Comparison of ENCODE assay signal across 16 mouse cellular contexts in the genomic region with DNA sequence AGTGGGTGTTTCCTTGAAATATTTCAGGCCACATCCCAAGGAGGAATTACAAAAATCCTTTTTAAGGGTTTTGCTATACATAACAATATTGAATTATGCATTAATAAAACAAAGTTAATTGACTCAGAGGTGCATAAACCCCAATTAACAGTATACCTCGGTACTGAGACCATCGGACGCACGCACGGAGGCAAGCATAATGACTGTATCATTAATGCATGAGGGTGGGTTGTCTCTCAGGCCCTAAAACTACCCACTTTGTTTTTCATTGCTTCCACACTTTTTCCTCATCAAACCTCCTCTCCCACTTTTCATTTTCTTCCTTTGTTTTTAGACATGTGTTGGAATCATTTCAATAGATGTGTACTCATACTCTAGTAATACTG.
DNase-seq lines count a peak whose midpoint lies in the region; ATAC-seq lines count a peak whose summit lies in the region.
"Had no signal": no experiment of that assay in that cellular context is flagged by ENCODE, and none has a peak within 500 bp of the region (broad histone marks: within the 10 kb centered on the region; RNA-seq: fewer than 3 reads in every experiment).

No protein-coding gene starts in this region.

- no peak for ATAC-seq in embryonic facial prominence, embryonic 12.5 days (ENCODE audit: insufficient number of reproducible peaks, insufficient read depth, low FRiP score, low TSS enrichment)
- ATAC-seq in hindbrain, embryonic 12.5 days (ENCODE audit: low FRiP score): peak; percentile 64; the same call in 1 of the 2 replicates
- peak; percentile 51; the same call in 1 of the 2 replicates for ATAC-seq in midbrain, embryonic 15.5 days (replicated peaks)
- no peak for ATAC-seq in frontal cortex, adult (ENCODE audit: low TSS enrichment)
- ATAC-seq: intestine, embryonic 16.5 days had no signal

- no peaks in the 10 kb centered on the region for H3K36me3 ChIP-seq in embryonic facial prominence, embryonic 12.5 days
- H3K36me3 ChIP-seq in forebrain, embryonic 10.5 days (replicated peaks): no peaks in the 10 kb centered on the region
- H3K36me3 ChIP-seq in hindbrain, embryonic 12.5 days: no peaks in the 10 kb centered on the region
- H3K36me3 ChIP-seq in midbrain, embryonic 15.5 days (replicated peaks): no peaks in the 10 kb centered on the region
- H3K36me3 ChIP-seq in heart, embryonic 10.5 days: no peaks in the 10 kb centered on the region
- H3K36me3 ChIP-seq: limb, embryonic 10.5 days had no signal

- H3K4me3 ChIP-seq in embryonic facial prominence, embryonic 12.5 days: no peak overlapping the region
- no peak overlapping the region for H3K4me3 ChIP-seq in forebrain, embryonic 10.5 days
- no peak overlapping the region for H3K4me3 ChIP-seq in hindbrain, embryonic 12.5 days
- H3K4me3 ChIP-seq in midbrain, embryonic 15.5 days: no peak overlapping the region
- H3K4me3 ChIP-seq in heart, embryonic 10.5 days: no peak overlapping the region
- H3K4me3 ChIP-seq: limb, embryonic 10.5 days; myocyte had no signal

- WGBS in embryonic facial prominence, embryonic 12.5 days: 75% methylated on average over 5 of the region's 5 CpGs
- 72% methylated on average over 5 of the region's 5 CpGs for whole genome bisulfite sequencing in forebrain, embryonic 10.5 days
- 53% methylated on average over 5 of the region's 5 CpGs for WGBS in hindbrain, embryonic 12.5 days
- 25% methylated on average over 5 of the region's 5 CpGs for WGBS in midbrain, embryonic 15.5 days
- WGBS in heart, embryonic 10.5 days: 95% methylated on average over 5 of the region's 5 CpGs

- H3K4me2 ChIP-seq in embryonic facial prominence, embryonic 12.5 days (replicated peaks): 0 out of 2 replicates have a peak overlapping the region, but pooled peaks have one; percentile 42
- peak overlapping the region; percentile 42 for H3K4me2 ChIP-seq in hindbrain, embryonic 12.5 days (replicated peaks)
- H3K4me2 ChIP-seq in midbrain, embryonic 15.5 days: peak overlapping the region; percentile 37

- no peak for DNase-seq in forebrain, embryonic 10.5 days (ENCODE audit: extremely low spot score, low spot score)
- DNase-seq in right cerebral cortex, postnatal 14 days: no peak
- DNase-seq in heart, embryonic 10.5 days (ENCODE audit: low spot score): no peak
- DNase-seq: adrenal gland, postnatal 36 days; heart, adult 18-20 months; heart, postnatal 14 days; kidney, postnatal 14 days had no signal

- no peaks in the 10 kb centered on the region for H3K9me3 ChIP-seq in embryonic facial prominence, embryonic 12.5 days
- no peaks in the 10 kb centered on the region for H3K9me3 ChIP-seq in forebrain, embryonic 10.5 days
- H3K9me3 ChIP-seq in hindbrain, embryonic 12.5 days (replicated peaks): no peaks in the 10 kb centered on the region
- no peaks in the 10 kb centered on the region for H3K9me3 ChIP-seq in midbrain, embryonic 15.5 days
- no peaks in the 10 kb centered on the region for H3K9me3 ChIP-seq in heart, embryonic 10.5 days
- H3K9me3 ChIP-seq: limb, embryonic 10.5 days had no signal

- peaks cover 2% of the 10 kb centered on the region; the same call in 1 of the 2 replicates for H3K4me1 ChIP-seq in embryonic facial prominence, embryonic 12.5 days
- H3K4me1 ChIP-seq in forebrain, embryonic 10.5 days: peaks cover 18% of the 10 kb centered on the region
- peaks cover 16% of the 10 kb centered on the region for H3K4me1 ChIP-seq in hindbrain, embryonic 12.5 days
- peaks cover 21% of the 10 kb centered on the region for H3K4me1 ChIP-seq in midbrain, embryonic 15.5 days
- no peaks in the 10 kb centered on the region for H3K4me1 ChIP-seq in heart, embryonic 10.5 days

- no peak overlapping the region for H3K9ac ChIP-seq in embryonic facial prominence, embryonic 12.5 days
- H3K9ac ChIP-seq in hindbrain, embryonic 12.5 days: no peak overlapping the region
- H3K9ac ChIP-seq in midbrain, embryonic 15.5 days: no peak overlapping the region
- H3K9ac ChIP-seq: liver, embryonic 14.5 days had no signal

- no peaks in the 10 kb centered on the region for H3K27me3 ChIP-seq in embryonic facial prominence, embryonic 12.5 days
- H3K27me3 ChIP-seq in forebrain, embryonic 10.5 days (ENCODE audit: poor library complexity, severe bottlenecking): no peaks in the 10 kb centered on the region
- no peaks in the 10 kb centered on the region for H3K27me3 ChIP-seq in hindbrain, embryonic 12.5 days
- H3K27me3 ChIP-seq in midbrain, embryonic 15.5 days (replicated peaks): no peaks in the 10 kb centered on the region
- no peaks in the 10 kb centered on the region for H3K27me3 ChIP-seq in heart, embryonic 10.5 days (ENCODE audit: insufficient read depth, poor library complexity, severe bottlenecking)

- no peak overlapping the region for H3K27ac ChIP-seq in embryonic facial prominence, embryonic 12.5 days
- peak overlapping the region; percentile 73 for H3K27ac ChIP-seq in forebrain, embryonic 10.5 days
- peak overlapping the region; percentile 86 for H3K27ac ChIP-seq in hindbrain, embryonic 12.5 days
- H3K27ac ChIP-seq in midbrain, embryonic 15.5 days: peak overlapping the region; percentile 74
- H3K27ac ChIP-seq in heart, embryonic 10.5 days: no peak overlapping the region
- H3K27ac ChIP-seq: limb, embryonic 10.5 days; liver, embryonic 14.5 days; macrophage had no signal

Comparison
In these comparisons a context has a peak if more than half of its experiments do, and no peak if none do; other contexts are left out.
1. ATAC-seq: peak in hindbrain, embryonic 12.5 days (single experiment) and midbrain, embryonic 15.5 days (single experiment); none in embryonic facial prominence, embryonic 12.5 days (single experiment) and frontal cortex, adult (single experiment).
2. H3K27ac ChIP-seq: peak in forebrain, embryonic 10.5 days (single experiment), hindbrain, embryonic 12.5 days (single experiment) and midbrain, embryonic 15.5 days (single experiment); none in embryonic facial prominence, embryonic 12.5 days (single experiment) and heart, embryonic 10.5 days (single experiment).
3. Peak in every context shown above with its lines, with median percentiles within 50 percentile points of each other: H3K4me2 ChIP-seq.